14 mouse cellular contexts compared by ENCODE assay signal in genomic region chr2:162889191-162889590, GRCm38 (mm10). TPM values are rescaled to one million over a fixed set of nuclear protein-coding genes. Genes with fewer than 3 reads are reported as not detected.
DNase-seq lines count a peak whose midpoint lies in the region; TF ChIP-seq lines count a peak whose summit lies in the region.
"Had no signal": no experiment of that assay in that cellular context is flagged by ENCODE, and none has a peak within 500 bp of the region (broad histone marks: within the 10 kb centered on the region; RNA-seq: fewer than 3 reads in every experiment).

No protein-coding gene starts in this region.

- peak overlapping the region; percentile 81 for H3K27ac ChIP-seq in left cerebral cortex, adult 2 months
- H3K27ac ChIP-seq in cortical plate, adult 2 months (ENCODE audit: insufficient read depth, low read length) = 0 out of 2 replicates have a peak overlapping the region, but pooled peaks have one; percentile 52
- H3K27ac ChIP-seq: limb, embryonic 15.5 days; macrophage; neural tube, embryonic 13.5 days had no signal

- H3K4me1 ChIP-seq in cortical plate, adult 2 months (ENCODE audit: control insufficient read depth, insufficient read depth, low read length) = peaks cover 3% of the 10 kb centered on the region
- H3K4me1 ChIP-seq: limb, embryonic 15.5 days; neural tube, embryonic 13.5 days had no signal

- no peak overlapping the region for H3K4me3 ChIP-seq in left cerebral cortex, adult 2 months
- H3K4me3 ChIP-seq in cortical plate, adult 2 months (ENCODE audit: insufficient read depth, low read length) = no peak overlapping the region
- H3K4me3 ChIP-seq: erythroblast, embryonic 14.5 days; limb, embryonic 15.5 days; neural tube, embryonic 13.5 days had no signal

- no peak for TF ChIP-seq CTCF in left cerebral cortex, adult 2 months (IDR thresholded peaks at IDR 0.05)
- TF ChIP-seq CTCF in cortical plate, adult 2 months (IDR thresholded peaks at IDR 0.05; ENCODE audit: extremely low read depth, insufficient read depth, low read length) = no peak

- intact Hi-C loops in left cerebral cortex, adult 2 months (cut with DNase I) = no loop called here
- intact Hi-C loops in left cerebral cortex, postnatal 10 days (cut with DNase I) = no loop called here

- TF ChIP-seq POLR2A in cortical plate, adult 2 months (IDR thresholded peaks at IDR 0.05; ENCODE audit: extremely low read depth, insufficient read depth, low read length) = no peak

- peak in 1 of 2 experiments; percentile 35 for DNase-seq in left cerebral cortex, adult 2 months (ENCODE audit: extremely low spot score in 1 of 2, low spot score in 2 of 2)
- DNase-seq in left cerebral cortex, postnatal 10 days (ENCODE audit: extremely low spot score in 1 of 2, low spot score in 2 of 2) = no peak
- DNase-seq in A20 (ENCODE audit: low read depth, low spot score) = peak; percentile 17
- DNase-seq in CD4-positive, CD25-positive, alpha-beta regulatory T cell, adult 2 months (ENCODE audit: low read depth, low spot score) = peak; percentile 50
- DNase-seq in layer of hippocampus, postnatal 36 days = no peak
- DNase-seq in gastrocnemius, adult 8-10 months (ENCODE audit: low spot score in 2 of 2) = no peak
- DNase-seq: cerebellum, adult 11-12 months; thymus, postnatal 4 days had no signal

RNA-seq across cellular contexts. Expression of gene Srsf6, which starts 42.1 kb away (rescaled TPM):
- 100 to 1,000 TPM in 1 of 2 experiments, 10 to 100 TPM in 1; 99.3 to 109 TPM for total RNA-seq in left cerebral cortex, adult 2 months (2021)
- total RNA-seq in left cerebral cortex, postnatal 10 days (2021) = 100 to 1,000 TPM; 118 to 119 TPM
- polyA plus RNA-seq in cortical plate, adult 2 months (2012; rRNA removed) = 129 and 140 TPM in 2 replicates
- 100 to 1,000 TPM; 117 to 121 TPM for total RNA-seq in layer of hippocampus, postnatal 36 days (2021)
- 10 to 100 TPM; 29.8 to 41.1 (median 32.9) TPM for total RNA-seq in gastrocnemius, adult 8-10 months (2022)

RNA-seq across cellular contexts. Expression of gene L3mbtl1, which starts 54.1 kb away (rescaled TPM):
- 10 to 100 TPM; 19.3 to 22.2 TPM for total RNA-seq in left cerebral cortex, adult 2 months (2021)
- total RNA-seq in left cerebral cortex, postnatal 10 days (2021) = 10 to 100 TPM; 29.6 to 35.0 TPM
- 17.5 and 19.4 TPM in 2 replicates for polyA plus RNA-seq in cortical plate, adult 2 months (2012; rRNA removed)
- total RNA-seq in layer of hippocampus, postnatal 36 days (2021) = 10 to 100 TPM; 12.5 to 14.6 TPM
- not detected for total RNA-seq in gastrocnemius, adult 8-10 months (2022)
- total RNA-seq: heart, adult 8-10 months had no signal
- polyA plus RNA-seq: erythroblast, embryonic 14.5 days; macrophage had no signal

Comparison
In these comparisons a context has a peak if more than half of its experiments do, and no peak if none do; other contexts are left out.
1. DNase-seq: peak in A20 (single experiment) and CD4-positive, CD25-positive, alpha-beta regulatory T cell, adult 2 months (single experiment); none in left cerebral cortex, postnatal 10 days (0 of 2), layer of hippocampus, postnatal 36 days (0 of 2) and gastrocnemius, adult 8-10 months (0 of 2).
2. RNA of gene L3mbtl1, which starts 54.1 kb away (total RNA-seq): 29.6 to 35.0 TPM in left cerebral cortex, postnatal 10 days, 19.3 to 22.2 TPM in left cerebral cortex, adult 2 months and 12.5 to 14.6 TPM in layer of hippocampus, postnatal 36 days; not detected in gastrocnemius, adult 8-10 months; every median in the first group is over 10 times any median in the second.